Mouse (Mus musculus) heart, postnatal 10 days (tissue): ENCODE data around the gene Nudt16. TPM values are rescaled to one million over a fixed set of nuclear protein-coding genes. Genes with fewer than 3 reads are reported as not detected.
"Not testable (repeated sequence)": the region's sequence is repeated elsewhere in the genome, so short reads cannot be mapped to it uniquely, and the experiment has no call there.

Experiments used
- DNase-seq, 2 experiments: peaks; one replicate each; pipeline ENCODE4 v3.0.0; 2021
- intact Hi-C: fragments of 180-260 bp; cut with DNase I; formaldehyde crosslinking; loops from one replicate; pipeline ENCODE4 v1.15.1; 2025
- total RNA-seq, 2 experiments: library from RNA; stranded (reverse); gene quantifications; 2 replicates each; pipeline ENCODE4 v1.2.3; 2021

Nudt16 gene
- 1 to 10 TPM; 5.5 to 6.8 TPM for total RNA-seq

- peak; percentile 93 for DNase-seq
- intact Hi-C loops, result loop anchor here (2.0 to 5.0 kb wide), 2 partner anchors 77 to 266 kb away; partner anchors contain the start of genes Aste1 and Nek11
Measured at GRCm38 (mm10) chr9:105131253-105132001, at the start of gene Nudt16. Nudt16 (minus strand) TSS chr9:105131824.

- intact Hi-C loops, result no loop called here
- no peak for DNase-seq
Measured at GRCm38 (mm10) chr9:105144992-105145391, 13.4 kb upstream of the Nudt16 start, which contains the start of gene 1700080E11Rik. 1700080E11Rik (minus strand) TSS chr9:105145092.

GRCm38 (mm10) chr9:105139204-105139603 lies 7.6 kb upstream of the Nudt16 start:
- intact Hi-C loops, result no loop called here
- no peak for DNase-seq

- DNase-seq, result no peak
- intact Hi-C loops, result no loop called here
Measured at GRCm38 (mm10) chr9:105136404-105136803, 4.8 kb upstream of the Nudt16 start.

GRCm38 (mm10) chr9:105134536-105134935 lies 2.9 kb upstream of the Nudt16 start:
- no peak for DNase-seq
- intact Hi-C loops, result loop anchor here (5.0 kb wide), 1 partner anchor 263 kb away; the partner anchor contains the start of genes Aste1 and Nek11

GRCm38 (mm10) chr9:105132002-105132367 lies 361 bp upstream of the Nudt16 start:
- intact Hi-C loops, result loop anchor here (5.0 kb wide), 1 partner anchor 265 kb away; the partner anchor contains the start of genes Aste1 and Nek11
- no peak for DNase-seq

- intact Hi-C loops, result loop anchor here (2.0 to 5.0 kb wide), 2 partner anchors 76 to 267 kb away; partner anchors contain the start of genes Aste1 and Nek11
Measured at GRCm38 (mm10) chr9:105130331-105130730, 1.3 kb downstream of the Nudt16 start.

GRCm38 (mm10) chr9:105125206-105125605 lies 6.4 kb downstream of the Nudt16 start:
- intact Hi-C loops, DNase-seq: not testable (repeated sequence)

More at GRCm38 (mm10) chr9:105130331-105130730, 1.3 kb downstream of the Nudt16 start:
- DNase-seq, result no peak

GRCm38 (mm10) chr9:105103893-105104292 lies 27.7 kb downstream of the Nudt16 start:
- DNase-seq, result no peak
- intact Hi-C loops, result no loop called here

GRCm38 (mm10) chr9:105101911-105102310 lies 29.7 kb downstream of the Nudt16 start:
- no peak for DNase-seq
- intact Hi-C loops, result no loop called here

- intact Hi-C loops, result no loop called here
- DNase-seq, result no peak
Measured at GRCm38 (mm10) chr9:105100807-105101570, 30.6 kb downstream of the Nudt16 start.

- intact Hi-C loops, result no loop called here
Measured at GRCm38 (mm10) chr9:105080246-105080645, 51.4 kb downstream of the Nudt16 start.

More at GRCm38 (mm10) chr9:105080246-105080645, 51.4 kb downstream of the Nudt16 start:
- no peak for DNase-seq

Other genes starting within 250 kb of the Nudt16 start
- 100 to 1,000 TPM; 139 to 147 TPM for gene Mrpl3, start 78.6 kb downstream of the Nudt16 start, total RNA-seq
- not detected for gene 1700080E11Rik, start 13.3 kb upstream of the Nudt16 start, total RNA-seq